Mouse (Mus musculus): ENCODE results near the gene Actl7a. TPM values are rescaled to one million over a fixed set of nuclear protein-coding genes. Genes with fewer than 3 reads are reported as not detected.

Actl7a gene
- not detected in 2 replicates for polyA plus RNA-seq (2015; fragmentation: Nextera tagmentation; extraction: Ambion mirVana)

DNA sequence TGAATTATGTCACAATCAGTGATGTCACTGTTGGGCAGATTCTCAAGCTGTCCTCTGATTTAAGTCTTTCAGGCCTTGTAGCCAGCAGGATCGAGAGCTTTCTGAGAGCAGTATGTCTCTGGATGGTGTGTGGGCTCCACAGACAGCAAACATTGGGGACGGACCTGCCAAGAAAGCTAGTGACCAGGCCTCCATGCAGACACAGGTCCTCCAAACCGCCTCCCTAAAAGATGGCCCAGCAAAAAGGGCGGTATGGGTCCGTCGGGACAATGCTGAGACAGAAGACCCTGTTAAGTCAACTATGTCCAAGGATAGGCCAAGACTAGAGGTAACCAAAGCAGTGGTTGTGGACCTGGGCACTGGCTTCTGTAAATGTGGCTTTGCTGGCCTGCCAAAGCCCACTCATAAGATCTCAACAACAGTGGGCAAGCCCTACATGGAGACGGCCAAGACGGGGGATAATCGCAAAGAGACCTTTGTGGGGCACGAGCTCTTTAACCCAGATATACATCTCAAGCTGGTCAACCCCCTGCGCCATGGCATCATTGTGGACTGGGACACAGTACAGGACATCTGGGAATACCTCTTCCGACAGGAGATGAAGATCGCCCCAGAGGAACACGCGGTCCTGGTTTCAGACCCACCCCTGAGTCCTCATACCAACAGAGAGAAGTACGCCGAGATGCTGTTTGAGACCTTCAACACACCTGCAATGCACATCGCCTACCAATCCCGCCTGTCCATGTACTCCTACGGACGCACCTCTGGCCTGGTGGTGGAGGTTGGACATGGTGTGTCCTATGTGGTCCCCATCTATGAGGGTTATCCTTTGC is at the start of gene Actl7a:
TSS of gene Actl7a (plus strand) at position 51 of the 833 bp plus-strand sequence.
- 96% methylated on average over 21 of the region's 21 CpGs for WGBS
- Histone ChIP-seq H3K9me3 (no peaks in the 10 kb centered on the region), H3K4me2 (replicated peaks) (no peak within 1 kb of the TSS), H3K36me3 (peaks cover 31% of the 10 kb centered on the region; the same call in 1 of the 2 replicates), H3K9ac (replicated peaks) (no peak within 1 kb of the TSS), H3K27me3 (no peaks in the 10 kb centered on the region), H3K4me1 (no peaks in the 10 kb centered on the region), H3K4me3 (no peak within 1 kb of the TSS), H3K27ac (replicated peaks) (no peak within 1 kb of the TSS)
- ATAC-seq (replicated peaks): no peak

DNA sequence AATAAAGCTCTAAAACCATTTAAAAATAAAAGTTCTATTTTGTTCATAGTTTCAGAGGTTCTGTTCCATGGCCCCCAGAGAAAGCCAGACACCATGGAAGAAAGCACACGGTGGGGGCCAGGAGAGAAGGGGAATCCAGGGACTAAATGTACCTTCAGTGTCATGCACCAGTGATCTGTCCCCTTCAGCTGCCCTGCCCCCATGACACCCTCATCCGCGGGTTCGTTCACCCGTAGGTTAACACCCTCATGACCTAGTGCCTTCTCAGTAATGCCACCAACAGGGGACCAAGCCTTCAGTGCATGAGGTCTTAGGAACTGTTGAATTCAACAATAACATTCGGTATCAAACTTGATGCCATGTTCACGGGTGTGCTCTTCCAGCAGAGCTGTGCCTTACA is 46.8 kb upstream of the Actl7a start:
- Histone ChIP-seq H3K27ac (replicated peaks) (no peak overlapping the region), H3K9me3 (no peaks in the 10 kb centered on the region), H3K4me1 (no peaks in the 10 kb centered on the region), H3K9ac (replicated peaks) (no peak overlapping the region), H3K27me3 (no peaks in the 10 kb centered on the region), H3K36me3 (no peaks in the 10 kb centered on the region), H3K4me3 (no peak overlapping the region), H3K4me2 (replicated peaks) (no peak overlapping the region)
- ATAC-seq (replicated peaks): no peak
- WGBS: 86% methylated on average over 7 of the region's 7 CpGs

DNA sequence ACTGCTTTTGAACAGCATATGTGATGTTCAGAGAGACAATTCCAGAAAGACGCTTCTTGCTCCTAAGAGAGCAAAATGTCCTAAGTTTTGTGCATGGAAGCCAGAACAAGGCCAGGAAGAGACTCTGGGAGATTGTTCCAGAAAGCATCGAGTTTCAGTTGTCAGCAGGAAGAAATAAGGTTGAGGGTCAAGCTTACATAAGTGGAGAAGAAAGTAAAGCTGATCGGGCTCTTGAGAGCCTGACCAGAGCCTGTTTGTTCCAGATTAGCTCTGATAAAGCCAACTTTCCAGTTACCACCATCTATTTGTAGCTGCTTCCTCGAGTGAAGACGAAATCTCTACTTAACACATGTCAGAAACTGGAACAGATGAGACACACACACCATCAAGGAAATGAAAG is 44.5 kb upstream of the Actl7a start:
- H3K4me3 ChIP-seq: no peak overlapping the region
- no peaks in the 10 kb centered on the region for H3K9me3 ChIP-seq
- no peak overlapping the region for H3K27ac ChIP-seq (replicated peaks)
- ATAC-seq (replicated peaks): no peak
- no peaks in the 10 kb centered on the region for H3K27me3 ChIP-seq
- no peaks in the 10 kb centered on the region for H3K36me3 ChIP-seq
- no peak overlapping the region for H3K9ac ChIP-seq (replicated peaks)
- 81% methylated on average over 5 of the region's 5 CpGs for WGBS
- H3K4me1 ChIP-seq: no peaks in the 10 kb centered on the region
- H3K4me2 ChIP-seq (replicated peaks): no peak overlapping the region

DNA sequence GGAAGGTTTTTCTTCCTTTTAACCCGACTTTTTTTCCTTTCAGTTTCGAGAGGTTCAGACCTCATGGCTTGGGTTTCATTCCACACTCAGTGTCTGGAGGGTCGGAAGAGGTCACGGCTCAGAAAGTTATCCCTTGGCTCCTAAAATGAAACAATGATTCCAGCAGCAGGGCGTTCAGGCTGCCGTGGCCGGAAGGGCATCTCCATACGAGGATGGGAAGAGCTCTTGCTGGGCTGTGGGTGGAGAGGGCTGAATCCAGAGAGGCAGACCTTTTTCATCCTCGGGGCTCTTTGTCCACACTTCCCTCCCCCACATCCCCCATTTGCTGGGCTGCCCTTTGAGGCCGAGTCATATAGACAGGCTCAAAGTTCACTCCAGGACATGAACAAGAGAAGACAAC is 41.0 kb upstream of the Actl7a start:
- no peak for ATAC-seq (replicated peaks)
- Histone ChIP-seq H3K4me2 (replicated peaks) (no peak overlapping the region), H3K27me3 (no peaks in the 10 kb centered on the region), H3K4me3 (no peak overlapping the region), H3K9ac (replicated peaks) (no peak overlapping the region), H3K9me3 (no peaks in the 10 kb centered on the region), H3K4me1 (no peaks in the 10 kb centered on the region), H3K36me3 (no peaks in the 10 kb centered on the region), H3K27ac (replicated peaks) (no peak overlapping the region)
- WGBS: 6% methylated on average over 10 of the region's 10 CpGs

DNA sequence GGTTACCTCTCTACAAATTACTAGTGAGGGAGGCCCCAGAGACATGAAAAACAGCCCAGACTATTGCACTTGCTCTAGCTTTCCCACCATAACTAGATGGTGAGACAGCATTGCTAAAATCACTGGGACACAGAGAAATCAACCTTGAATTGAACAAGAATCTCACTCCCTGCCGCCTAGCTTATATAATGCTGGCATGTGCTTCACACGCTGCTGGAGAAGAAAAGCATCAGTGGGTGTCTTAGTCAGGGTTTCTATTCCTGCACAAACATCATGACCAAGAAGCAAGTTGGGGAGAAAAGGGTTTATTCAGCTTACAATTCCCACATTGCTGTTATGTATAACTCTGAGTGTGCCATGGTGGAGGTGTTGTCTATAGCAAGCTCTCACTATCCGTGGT is 30.1 kb upstream of the Actl7a start:
- WGBS: 78% methylated on average over 3 of the region's 3 CpGs
- no peaks in the 10 kb centered on the region for H3K9me3 ChIP-seq

DNA sequence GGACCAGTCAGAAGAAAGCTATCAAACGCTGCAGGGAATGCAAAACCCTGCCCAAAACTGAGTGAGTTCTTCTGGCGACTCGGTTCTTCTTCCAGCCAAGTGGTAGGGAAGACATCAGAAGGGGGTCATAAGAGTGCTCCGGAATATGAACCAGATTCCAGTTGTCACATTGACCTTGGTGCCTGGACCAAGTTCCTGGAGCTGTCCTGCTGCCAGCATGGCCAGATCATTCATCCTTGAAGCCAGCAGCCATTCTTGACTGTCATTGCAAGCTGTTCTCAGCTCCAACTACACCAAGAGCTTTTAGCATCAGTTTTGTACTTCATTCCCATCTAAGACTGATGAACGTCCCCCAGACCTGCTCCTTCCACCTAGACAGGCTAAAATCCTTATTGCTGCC is 26.4 kb upstream of the Actl7a start:
- no peak overlapping the region for H3K9ac ChIP-seq (replicated peaks)
- 55% methylated on average over 5 of the region's 5 CpGs for WGBS
- no peaks in the 10 kb centered on the region for H3K9me3 ChIP-seq
- no peaks in the 10 kb centered on the region for H3K36me3 ChIP-seq
- H3K27me3 ChIP-seq: no peaks in the 10 kb centered on the region
- 0 out of 2 replicates have a peak, but pooled peaks cover 5% of the 10 kb centered on the region for H3K4me1 ChIP-seq
- ATAC-seq (replicated peaks): no peak
- no peak overlapping the region for H3K4me3 ChIP-seq
- H3K27ac ChIP-seq (replicated peaks): no peak overlapping the region
- H3K4me2 ChIP-seq (replicated peaks): no peak overlapping the region

More for the DNA sequence above, 30.1 kb upstream of the Actl7a start:
- no peak for ATAC-seq (replicated peaks)
- Histone ChIP-seq H3K4me3 (no peak overlapping the region), H3K27me3 (no peaks in the 10 kb centered on the region), H3K27ac (replicated peaks) (no peak overlapping the region), H3K36me3 (no peaks in the 10 kb centered on the region), H3K4me2 (replicated peaks) (no peak overlapping the region), H3K9ac (replicated peaks) (no peak overlapping the region), H3K4me1 (no peaks in the 10 kb centered on the region)

DNA sequence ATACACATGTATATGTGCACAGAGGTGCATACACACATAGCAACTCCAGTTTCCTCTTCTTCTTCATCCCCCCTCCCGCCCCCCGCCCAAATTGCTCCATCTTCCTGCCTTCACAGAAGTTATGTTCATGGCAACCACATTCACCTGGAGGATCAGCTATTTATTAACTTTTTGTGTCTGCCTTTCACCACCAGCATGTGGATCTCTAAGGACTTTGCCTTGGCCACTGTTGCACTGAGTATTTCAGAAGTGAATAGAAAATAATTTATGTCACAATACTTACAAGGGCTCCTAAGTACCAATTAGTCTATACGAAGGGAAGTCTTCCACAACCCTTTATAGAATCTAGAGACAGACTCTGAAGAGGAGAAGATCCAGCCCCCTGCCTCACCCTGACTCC is 25.3 kb upstream of the Actl7a start:
- WGBS: 85% methylated on average over 3 of the region's 3 CpGs
- Histone ChIP-seq H3K9me3 (no peaks in the 10 kb centered on the region), H3K4me2 (replicated peaks) (no peak overlapping the region), H3K4me1 (0 out of 2 replicates have a peak, but pooled peaks cover 5% of the 10 kb centered on the region), H3K4me3 (no peak overlapping the region), H3K27ac (replicated peaks) (no peak overlapping the region), H3K9ac (replicated peaks) (no peak overlapping the region), H3K36me3 (no peaks in the 10 kb centered on the region), H3K27me3 (no peaks in the 10 kb centered on the region)
- ATAC-seq (replicated peaks): no peak

DNA sequence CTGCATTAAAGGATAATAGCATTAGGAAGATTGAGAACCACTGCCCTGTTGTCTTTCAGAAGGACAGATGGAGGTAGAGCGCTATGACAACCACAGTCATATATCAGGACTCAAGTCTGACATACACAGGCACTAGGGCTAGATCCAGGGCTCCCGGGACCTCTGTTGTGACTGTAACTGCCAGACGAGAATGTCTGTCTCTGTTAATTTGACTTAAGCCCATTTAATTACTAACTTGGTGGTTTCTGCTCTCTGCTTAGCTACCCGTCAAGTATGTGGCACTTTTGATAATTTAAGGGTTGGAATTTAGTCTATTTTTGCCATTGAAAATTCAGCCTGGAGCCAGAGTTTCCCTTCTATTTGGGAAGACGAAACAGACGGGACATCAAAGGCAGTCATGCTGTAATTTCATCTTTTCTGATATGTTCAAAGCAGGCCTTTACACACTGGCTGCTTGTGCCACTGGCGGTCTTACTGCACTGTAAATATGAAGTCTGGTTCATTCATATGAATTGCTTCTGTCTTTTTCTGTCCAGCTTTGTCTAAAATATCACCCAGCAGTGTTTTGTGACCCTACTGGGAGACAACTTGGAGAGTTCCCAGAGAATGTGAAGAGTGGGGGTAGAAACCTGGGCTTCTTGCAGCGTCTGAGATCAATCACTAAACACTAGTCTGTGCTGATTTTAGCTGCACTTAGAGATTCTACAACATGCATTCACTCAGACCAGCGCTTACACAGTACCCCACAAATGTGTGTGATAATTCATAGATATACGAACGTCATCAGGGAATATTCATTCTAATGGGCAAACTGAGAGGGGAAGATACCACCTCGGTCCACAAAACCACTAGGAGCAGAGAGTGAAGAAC is 24.4 kb upstream of the Actl7a start:
- no peaks in the 10 kb centered on the region for H3K9me3 ChIP-seq
- no peaks in the 10 kb centered on the region for H3K36me3 ChIP-seq
- no peak overlapping the region for H3K27ac ChIP-seq (replicated peaks)
- no peak overlapping the region for H3K4me2 ChIP-seq (replicated peaks)
- no peak overlapping the region for H3K4me3 ChIP-seq
- no peaks in the 10 kb centered on the region for H3K27me3 ChIP-seq
- no peak for ATAC-seq (replicated peaks)
- H3K9ac ChIP-seq (replicated peaks): no peak overlapping the region
- WGBS: 66% methylated on average over 12 of the region's 12 CpGs
- 0 out of 2 replicates have a peak, but pooled peaks cover 5% of the 10 kb centered on the region for H3K4me1 ChIP-seq

DNA sequence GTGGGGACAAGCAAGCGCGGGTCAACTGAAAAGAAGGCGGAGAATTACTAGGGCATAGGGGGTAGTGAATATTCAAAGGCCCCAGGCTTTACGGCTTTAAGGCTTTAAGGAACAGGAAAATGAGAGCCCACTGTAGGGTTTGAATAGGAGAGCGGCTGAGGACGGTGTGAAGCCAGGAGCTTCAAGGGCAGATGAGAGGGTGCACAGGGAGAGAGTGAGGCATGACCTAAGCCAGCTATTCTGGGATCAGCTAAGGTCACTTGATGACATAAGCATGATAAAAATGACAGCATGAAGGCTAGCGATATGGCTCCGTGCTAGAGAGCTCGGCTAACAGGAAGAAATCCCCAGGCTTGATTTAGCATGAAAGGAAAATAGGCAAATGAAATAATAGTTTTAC is 23.8 kb upstream of the Actl7a start:
- Histone ChIP-seq H3K4me3 (no peak overlapping the region), H3K9me3 (no peaks in the 10 kb centered on the region), H3K4me1 (0 out of 2 replicates have a peak, but pooled peaks cover 5% of the 10 kb centered on the region), H3K36me3 (no peaks in the 10 kb centered on the region), H3K27me3 (no peaks in the 10 kb centered on the region), H3K27ac (replicated peaks) (no peak overlapping the region), H3K9ac (replicated peaks) (no peak overlapping the region), H3K4me2 (replicated peaks) (no peak overlapping the region)
- no peak for ATAC-seq (replicated peaks)
- 74% methylated on average over 9 of the region's 9 CpGs for WGBS

DNA sequence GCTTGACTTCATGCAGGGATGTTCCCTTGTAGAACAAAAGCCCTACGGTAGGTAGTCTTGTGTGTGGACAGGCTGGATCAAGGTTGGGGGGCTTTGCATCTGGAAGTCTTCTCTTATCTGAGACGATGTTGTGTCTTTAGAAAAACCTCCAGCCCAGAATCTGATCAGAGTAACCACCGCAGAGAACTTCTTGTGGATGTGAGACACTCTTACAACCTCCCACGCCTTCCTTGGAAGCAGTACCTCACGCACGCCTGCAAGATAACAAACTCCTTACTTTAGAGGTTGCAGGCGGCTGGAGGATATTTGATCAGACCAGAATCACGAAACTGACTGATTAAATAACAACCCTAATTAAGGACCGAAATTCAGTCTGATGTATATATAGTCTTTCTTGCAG is 22.8 kb upstream of the Actl7a start:
- Histone ChIP-seq H3K4me1 (0 out of 2 replicates have a peak, but pooled peaks cover 5% of the 10 kb centered on the region), H3K27me3 (no peaks in the 10 kb centered on the region), H3K36me3 (no peaks in the 10 kb centered on the region), H3K4me2 (replicated peaks) (no peak overlapping the region), H3K9ac (replicated peaks) (no peak overlapping the region), H3K4me3 (no peak overlapping the region), H3K27ac (replicated peaks) (no peak overlapping the region), H3K9me3 (no peaks in the 10 kb centered on the region)
- ATAC-seq (replicated peaks): no peak
- 88% methylated on average over 9 of the region's 9 CpGs for WGBS

DNA sequence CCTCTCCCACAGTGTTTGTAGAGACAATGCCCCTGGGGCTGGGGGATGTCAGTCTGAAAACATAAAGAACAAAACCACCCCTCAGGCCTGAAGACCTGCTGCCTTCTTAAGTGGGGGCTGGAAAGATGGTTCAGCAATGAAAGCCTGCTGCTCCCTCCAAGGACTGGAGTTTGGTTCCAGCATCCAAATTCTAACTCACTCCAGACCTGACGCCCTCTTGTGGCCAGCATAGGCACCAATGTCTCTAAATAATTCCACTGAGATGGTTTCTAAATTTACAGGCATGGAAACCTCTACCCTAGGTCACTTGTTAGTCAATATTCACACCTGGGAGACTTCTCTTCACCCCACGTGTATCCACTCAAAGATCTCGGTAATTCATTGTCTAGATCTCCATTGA is 21.7 kb upstream of the Actl7a start:
- Histone ChIP-seq H3K4me3 (no peak overlapping the region), H3K27ac (replicated peaks) (no peak overlapping the region), H3K36me3 (no peaks in the 10 kb centered on the region), H3K4me1 (0 out of 2 replicates have a peak, but pooled peaks cover 5% of the 10 kb centered on the region), H3K27me3 (no peaks in the 10 kb centered on the region), H3K9me3 (no peaks in the 10 kb centered on the region), H3K4me2 (replicated peaks) (no peak overlapping the region), H3K9ac (replicated peaks) (no peak overlapping the region)
- WGBS: 28% methylated on average over 3 of the region's 3 CpGs
- ATAC-seq (replicated peaks): no peak

DNA sequence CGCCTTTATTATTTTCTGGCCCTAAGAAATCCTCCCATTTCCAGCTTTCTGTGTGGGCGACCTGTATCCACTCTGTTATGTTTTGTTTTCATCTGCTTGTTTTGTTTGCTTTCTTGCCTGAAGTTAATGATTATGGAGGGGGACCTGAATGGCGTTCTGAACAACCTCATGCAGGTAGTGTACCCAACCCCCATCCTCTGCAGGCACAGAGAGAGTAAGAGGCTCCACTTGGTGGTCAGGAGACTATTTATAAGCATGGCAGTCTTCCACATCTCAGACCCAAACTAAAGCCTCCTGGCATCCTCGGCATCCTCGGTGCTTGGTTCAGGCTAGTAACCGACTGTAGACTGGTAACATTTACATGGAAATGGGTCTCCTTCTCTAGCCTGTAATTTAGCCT is 20.9 kb upstream of the Actl7a start:
- Histone ChIP-seq H3K27ac (replicated peaks) (no peak overlapping the region), H3K4me3 (no peak overlapping the region), H3K27me3 (no peaks in the 10 kb centered on the region), H3K4me1 (0 out of 2 replicates have a peak, but pooled peaks cover 5% of the 10 kb centered on the region), H3K36me3 (no peaks in the 10 kb centered on the region), H3K4me2 (replicated peaks) (no peak overlapping the region), H3K9me3 (peaks cover 3% of the 10 kb centered on the region; the same call in 1 of the 2 replicates), H3K9ac (replicated peaks) (no peak overlapping the region)
- 68% methylated on average over 6 of the region's 6 CpGs for WGBS
- no peak for ATAC-seq (replicated peaks)
